ENCODE assay signal across 10 mouse cellular contexts in genomic region chr6:52504676-52505460, GRCm38 (mm10).
A peak's percentile ranks its signal among the peaks of the same experiment; 100 is the strongest.
DNase-seq lines count a peak whose midpoint lies in the region; ATAC-seq lines count a peak whose summit lies in the region.
"Had no signal": no experiment of that assay in that cellular context is flagged by ENCODE, and none has a peak within 500 bp of the region (broad histone marks: within the 10 kb centered on the region; RNA-seq: fewer than 3 reads in every experiment).

No protein-coding gene starts in this region.

- no peaks in the 10 kb centered on the region for H3K9me3 ChIP-seq in liver, embryonic 11.5 days (ENCODE audit: control insufficient read depth, low read length)
- H3K9me3 ChIP-seq: G1E had no signal

- no peaks in the 10 kb centered on the region for H3K4me1 ChIP-seq in liver, embryonic 11.5 days (replicated peaks; ENCODE audit: control insufficient read depth, insufficient read depth, low read length)

- no peak overlapping the region for H3K4me3 ChIP-seq in liver, embryonic 11.5 days (ENCODE audit: low read depth, low read length)
- H3K4me3 ChIP-seq: megakaryocyte, embryonic 14.5 days had no signal

- no peak overlapping the region for H3K9ac ChIP-seq in liver, embryonic 11.5 days (ENCODE audit: low read depth, low read length)

- ATAC-seq in liver, embryonic 11.5 days (replicated peaks; ENCODE audit: low FRiP score), result no peak
- ATAC-seq in CD4-positive, CD25-positive, alpha-beta regulatory T cell, adult 4 months, result no peak

- H3K4me2 ChIP-seq in liver, embryonic 11.5 days, result no peak overlapping the region

- intact Hi-C loops in heart, postnatal 14 days (cut with DNase I), result no loop called here

- WGBS in liver, embryonic 11.5 days, result 78% methylated on average over 8 of the region's 8 CpGs

- H3K27me3 ChIP-seq in liver, embryonic 11.5 days (replicated peaks; ENCODE audit: control insufficient read depth, insufficient read depth, low read length), result no peaks in the 10 kb centered on the region

- H3K27ac ChIP-seq in liver, embryonic 11.5 days (ENCODE audit: low read depth, low read length), result no peak overlapping the region

- peak; percentile 12 for DNase-seq in layer of hippocampus, adult 11-12 months (ENCODE audit: low spot score)
- DNase-seq in layer of hippocampus, postnatal 14 days (ENCODE audit: low spot score in 2 of 2), result no peak
- peak; percentile 53 to 62 for DNase-seq in adrenal gland, postnatal 36 days
- DNase-seq in cerebellum, postnatal 14 days, result peak; percentile 83 to 86
- DNase-seq in heart, postnatal 14 days, result peak; percentile 51 to 54
- DNase-seq in liver, embryonic 11.5 days (ENCODE audit: low spot score), result no peak
- no peak for DNase-seq in thymus, postnatal 4 days

- no peaks in the 10 kb centered on the region for H3K36me3 ChIP-seq in liver, embryonic 11.5 days (ENCODE audit: control insufficient read depth, insufficient read depth, low read length)
- H3K36me3 ChIP-seq: G1E had no signal

Comparison
In these comparisons a context has a peak if more than half of its experiments do, and no peak if none do; other contexts are left out.
1. DNase-seq: peak in layer of hippocampus, adult 11-12 months (single experiment), adrenal gland, postnatal 36 days (2 of 2), cerebellum, postnatal 14 days (2 of 2) and heart, postnatal 14 days (2 of 2); none in layer of hippocampus, postnatal 14 days (0 of 2), liver, embryonic 11.5 days (single experiment) and thymus, postnatal 4 days (single experiment).